Mouse (Mus musculus) left cerebral cortex, adult 11 months (tissue): Measurements from ENCODE around the gene Limch1.

Experiments
- DNase-seq: peaks from one replicate; pipeline ENCODE4 v3.0.0; 2022; ENCODE audit warnings: low spot score

Gene Limch1

GRCm38 (mm10) chr5:67103016-67103415 is 357.4 kb downstream of the Limch1 start:
- no peak for DNase-seq

GRCm38 (mm10) chr5:67106261-67106660 is 360.6 kb downstream of the Limch1 start:
- DNase-seq: no peak
